Mouse (Mus musculus) ES-Bruce4 (cell line): ENCODE measurements around the gene A930017K11Rik. TPM values are rescaled to one million over a fixed set of nuclear protein-coding genes. Genes with fewer than 3 reads are reported as not detected.

Source experiments
- H3K27ac ChIP-seq: 2 replicates; pipeline ENCODE4 v1.5.1; 2012; ENCODE audit warnings: low read length, inconsistent platforms; ENCODE audit not compliant: insufficient read depth
- H3K27me3 ChIP-seq: 2 replicates; pipeline ENCODE4 v1.6.1; 2012; ENCODE audit warnings: mild to moderate bottlenecking, low read length, inconsistent platforms; ENCODE audit not compliant: control insufficient read depth, poor library complexity, insufficient read depth, severe bottlenecking
- H3K36me3 ChIP-seq: 2 replicates; pipeline ENCODE4 v1.6.1; 2012; ENCODE audit warnings: inconsistent platforms, mild to moderate bottlenecking, low read length, moderate library complexity; ENCODE audit not compliant: control insufficient read depth, poor library complexity, insufficient read depth, severe bottlenecking
- H3K4me1 ChIP-seq: one replicate; pipeline ENCODE4 v1.8.1; 2011; ENCODE audit warnings: low read length; ENCODE audit not compliant: control insufficient read depth, insufficient read depth
- H3K4me3 ChIP-seq: 2 replicates; pipeline ENCODE4 v1.5.1; 2011; ENCODE audit warnings: low read depth, mild to moderate bottlenecking, low read length
- H3K9ac ChIP-seq: 2 replicates; pipeline ENCODE4 v1.6.1; 2012; ENCODE audit warnings: low read depth, mild to moderate bottlenecking, inconsistent platforms; ENCODE audit not compliant: poor library complexity, severe bottlenecking
- H3K9me3 ChIP-seq: replicated peaks from 2 replicates; pipeline ENCODE4 v1.6.1; 2012; ENCODE audit warnings: mild to moderate bottlenecking, low read length, inconsistent platforms; ENCODE audit not compliant: control insufficient read depth, poor library complexity, insufficient read depth, severe bottlenecking
- CTCF ChIP-seq: IDR thresholded peaks from one replicate; pipeline ENCODE4 v1.8.1; 2011; ENCODE audit warnings: low read depth, low read length
- EP300 ChIP-seq: IDR thresholded peaks from 2 replicates; pipeline ENCODE4 v1.6.1; 2011; ENCODE audit warnings: low read depth, low read length; ENCODE audit not compliant: insufficient read depth
- POLR2A ChIP-seq: IDR thresholded peaks from one replicate; pipeline ENCODE4 v1.8.1; 2011; ENCODE audit warnings: low read length; ENCODE audit not compliant: insufficient read depth
- polyA plus RNA-seq: library from polyadenylated mRNA; stranded (reverse); fragments of >200 nt; gene quantifications from 2 replicates; pipeline ENCODE4 v1.2.4, GENCODE M21; 2011; ENCODE audit warnings: low read depth; ENCODE audit not compliant: missing spikeins, insufficient read depth, insufficient read length

The A930017K11Rik gene
- polyA plus RNA-seq, 1 experiment = not detected

DNA sequence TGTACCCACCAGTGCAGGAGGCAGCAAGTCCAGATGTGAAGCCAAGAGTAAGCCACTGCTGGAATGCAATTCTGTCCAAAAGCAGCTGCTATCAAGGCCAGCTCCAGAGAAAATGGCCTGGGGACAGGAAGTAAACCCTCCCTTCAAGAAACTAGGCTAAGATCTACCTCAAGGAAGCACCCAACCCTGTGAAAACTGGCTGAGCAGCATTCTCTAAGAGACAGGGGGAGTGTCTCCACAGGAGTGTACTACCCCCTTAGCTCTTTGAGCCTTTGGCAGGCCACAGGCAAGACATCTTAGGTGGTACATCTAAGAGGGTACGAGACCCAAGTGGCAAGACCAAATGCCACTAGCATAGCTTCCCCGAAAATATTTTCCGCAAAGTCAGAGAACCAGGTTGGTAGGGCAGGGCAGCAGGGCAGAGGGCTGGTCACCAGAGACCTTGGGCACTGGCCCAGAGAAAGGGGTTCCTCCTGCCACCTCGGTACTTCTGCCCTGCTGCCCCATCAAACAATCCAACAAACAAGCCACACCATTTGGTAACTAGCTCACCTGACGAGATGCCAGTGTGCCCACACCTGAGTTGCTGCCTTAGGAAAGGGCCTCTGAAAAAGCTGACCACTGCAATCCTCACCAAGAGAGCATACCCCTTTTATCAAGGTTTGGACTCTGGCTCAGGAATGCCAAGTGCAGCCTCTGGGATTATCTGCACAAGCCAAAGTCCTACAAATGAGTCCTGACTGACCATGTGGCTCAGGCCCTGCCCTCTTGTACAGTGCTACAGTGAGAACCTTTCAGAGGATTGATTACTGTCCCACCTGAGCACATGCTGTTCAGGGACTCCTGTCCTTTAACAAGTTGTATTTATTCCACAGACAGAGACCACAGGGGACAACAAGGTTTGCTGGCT is 27.7 kb upstream of the A930017K11Rik start:
- Histone ChIP-seq H3K27me3 (no peaks in the 10 kb centered on the region), H3K27ac (no peak overlapping the region), H3K9me3 (no peaks in the 10 kb centered on the region), H3K4me3 (no peak overlapping the region), H3K4me1 (peaks cover 2% of the 10 kb centered on the region), H3K9ac (no peak overlapping the region), H3K36me3 (no peaks in the 10 kb centered on the region)
- TF ChIP-seq POLR2A (no peak), EP300 (no peak)

DNA sequence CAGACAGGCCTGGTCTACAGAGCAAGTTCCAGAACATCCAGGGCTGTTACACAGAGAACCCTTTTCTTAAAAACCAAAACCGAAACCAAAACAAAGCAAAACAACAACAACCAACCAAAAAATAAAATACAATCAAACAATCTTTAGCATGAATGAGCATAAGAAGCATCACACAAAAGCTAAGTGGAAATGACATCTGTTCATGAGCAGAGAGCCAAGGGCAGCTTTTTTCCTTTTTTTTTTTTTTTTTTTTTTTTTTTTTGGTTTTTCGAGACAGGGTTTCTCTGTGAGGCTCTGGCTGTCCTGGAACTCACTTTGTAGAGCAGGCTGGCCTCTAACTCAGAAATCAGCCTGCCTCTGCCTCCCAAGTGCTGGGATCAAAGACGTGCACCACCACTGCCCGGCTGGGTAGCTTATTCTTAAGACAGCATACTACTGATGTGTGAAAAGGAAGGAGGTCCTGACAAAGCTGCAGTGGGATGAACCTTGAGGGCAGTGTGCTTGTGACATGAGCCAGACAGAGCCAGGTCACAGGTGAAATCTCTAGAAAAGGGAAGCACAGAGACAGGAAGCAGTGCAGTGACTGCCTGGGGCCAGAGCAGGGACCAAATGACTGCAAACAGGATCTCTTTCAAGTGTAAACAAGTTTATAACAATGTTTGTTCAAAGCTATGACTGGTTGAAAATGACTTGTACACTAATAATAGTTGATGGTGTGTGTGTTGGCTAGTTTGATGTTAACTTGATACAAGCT is 18.8 kb upstream of the A930017K11Rik start:
- Histone ChIP-seq H3K27ac (no peak overlapping the region), H3K9me3 (no peaks in the 10 kb centered on the region), H3K4me1 (no peaks in the 10 kb centered on the region), H3K27me3 (no peaks in the 10 kb centered on the region), H3K4me3 (no peak overlapping the region), H3K36me3 (no peaks in the 10 kb centered on the region), H3K9ac (no peak overlapping the region)
- TF ChIP-seq POLR2A (no peak), CTCF (no peak), EP300 (no peak)

DNA sequence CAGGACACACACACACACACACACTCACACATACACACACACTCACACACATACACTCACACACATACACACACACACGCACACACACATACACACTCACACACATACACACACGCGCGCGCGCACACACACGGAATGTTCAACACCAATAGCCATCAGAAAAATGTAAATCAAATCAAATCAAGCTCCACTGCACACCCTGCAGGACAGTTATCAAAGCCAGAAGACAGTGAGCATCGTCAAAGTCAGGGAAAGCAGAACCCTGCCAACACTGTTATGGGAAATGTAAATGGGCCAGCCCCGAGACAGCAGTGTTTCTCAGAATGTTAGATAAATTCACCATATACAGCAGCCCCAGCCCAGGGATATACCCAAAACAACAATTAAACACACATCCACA is 18.1 kb upstream of the A930017K11Rik start:
- Histone ChIP-seq H3K4me1 (no peaks in the 10 kb centered on the region), H3K9ac (no peak overlapping the region), H3K36me3 (no peaks in the 10 kb centered on the region), H3K9me3 (no peaks in the 10 kb centered on the region), H3K4me3 (no peak overlapping the region), H3K27me3 (no peaks in the 10 kb centered on the region), H3K27ac (no peak overlapping the region)
- TF ChIP-seq EP300 (no peak), POLR2A (no peak), CTCF (no peak)

DNA sequence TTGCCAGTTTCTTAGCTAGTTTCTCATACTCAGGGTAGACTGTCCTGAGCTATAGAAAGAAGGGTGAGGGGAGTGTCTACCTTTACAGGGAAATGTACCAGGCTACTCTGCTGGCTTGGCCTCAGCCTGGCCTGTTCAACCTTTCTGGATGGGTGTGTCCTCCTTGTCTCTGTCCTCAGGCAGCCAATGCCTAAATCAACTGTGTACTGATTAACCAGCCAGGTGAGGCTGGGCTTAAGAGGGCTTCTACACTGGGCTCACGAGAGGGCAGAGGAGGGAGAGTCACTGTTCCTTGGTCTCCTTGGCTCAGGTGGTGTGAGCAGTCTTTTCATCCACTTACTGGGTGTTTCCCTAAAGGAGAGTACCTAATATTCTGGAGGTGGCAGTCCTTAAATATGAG is 15.8 kb upstream of the A930017K11Rik start:
- no peak overlapping the region for H3K4me3 ChIP-seq
- no peaks in the 10 kb centered on the region for H3K9me3 ChIP-seq
- H3K27me3 ChIP-seq = no peaks in the 10 kb centered on the region
- no peak for TF ChIP-seq EP300
- H3K36me3 ChIP-seq = no peaks in the 10 kb centered on the region
- H3K27ac ChIP-seq = no peak overlapping the region
- no peaks in the 10 kb centered on the region for H3K4me1 ChIP-seq
- H3K9ac ChIP-seq = no peak overlapping the region

DNA sequence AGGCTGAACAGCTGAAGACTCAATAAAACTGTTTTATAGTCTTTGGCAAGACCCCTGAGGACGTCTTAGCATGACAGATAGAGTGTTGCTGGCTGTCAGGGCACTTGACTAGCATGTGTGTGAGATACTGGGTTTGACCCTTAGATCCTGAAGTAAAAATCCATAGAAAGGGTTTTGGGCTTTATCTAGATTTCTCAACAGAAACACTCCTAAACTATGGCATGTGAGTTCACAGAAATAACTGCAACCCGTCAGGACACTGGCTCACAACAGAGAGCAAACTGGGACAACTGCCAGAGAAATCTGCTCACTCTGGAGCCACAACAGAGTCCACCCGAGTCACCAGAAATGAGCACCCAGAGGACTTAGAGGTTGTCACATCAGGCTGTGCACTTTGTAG is 15.3 kb upstream of the A930017K11Rik start:
- Histone ChIP-seq H3K27me3 (no peaks in the 10 kb centered on the region), H3K36me3 (no peaks in the 10 kb centered on the region), H3K9ac (no peak overlapping the region), H3K4me1 (no peaks in the 10 kb centered on the region), H3K4me3 (no peak overlapping the region), H3K27ac (no peak overlapping the region), H3K9me3 (no peaks in the 10 kb centered on the region)
- no peak for TF ChIP-seq POLR2A
- no peak for TF ChIP-seq CTCF
- TF ChIP-seq EP300 = no peak

DNA sequence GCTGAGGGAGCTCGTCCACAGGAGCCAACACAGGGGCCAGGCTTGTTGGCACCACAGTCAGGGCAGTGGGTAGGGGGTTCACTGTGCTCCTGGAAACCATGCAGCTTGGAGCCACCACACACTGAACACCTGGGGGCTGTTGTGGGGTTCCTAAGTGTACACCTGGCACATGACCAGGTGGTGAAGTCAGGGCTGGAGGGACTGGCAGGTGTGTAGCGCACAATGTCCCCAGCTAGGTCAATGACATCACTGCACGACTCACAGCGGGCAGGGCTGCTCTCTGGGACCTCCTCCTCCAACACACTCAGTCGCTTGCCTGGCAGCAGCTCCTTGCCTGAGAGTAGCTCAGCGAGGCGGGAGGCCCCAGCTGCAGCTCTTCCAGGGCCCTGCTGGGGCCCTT is 11.9 kb upstream of the A930017K11Rik start:
- Histone ChIP-seq H3K4me3 (no peak overlapping the region), H3K27ac (no peak overlapping the region), H3K4me1 (no peaks in the 10 kb centered on the region), H3K36me3 (no peaks in the 10 kb centered on the region), H3K9ac (no peak overlapping the region), H3K9me3 (no peaks in the 10 kb centered on the region), H3K27me3 (no peaks in the 10 kb centered on the region)
- TF ChIP-seq CTCF = no peak
- TF ChIP-seq EP300 = no peak
- no peak for TF ChIP-seq POLR2A
